Mouse (Mus musculus) testis, postnatal 10 days (tissue): ENCODE measurements at regions not wholly inside any gene's neighbourhood (a gene's known extent, or its start where the extent isn't known, plus 50 kb on each side); places are given as distances from the start of the nearest gene placed in this dataset.
"Not testable (repeated sequence)": the region's sequence is repeated elsewhere in the genome, so short reads cannot be mapped to it uniquely, and the experiment has no call there.

Experiments
- DNase-seq: peaks from one replicate; pipeline ENCODE4 v3.0.0; 2021; ENCODE audit warnings: low spot score

DNA sequence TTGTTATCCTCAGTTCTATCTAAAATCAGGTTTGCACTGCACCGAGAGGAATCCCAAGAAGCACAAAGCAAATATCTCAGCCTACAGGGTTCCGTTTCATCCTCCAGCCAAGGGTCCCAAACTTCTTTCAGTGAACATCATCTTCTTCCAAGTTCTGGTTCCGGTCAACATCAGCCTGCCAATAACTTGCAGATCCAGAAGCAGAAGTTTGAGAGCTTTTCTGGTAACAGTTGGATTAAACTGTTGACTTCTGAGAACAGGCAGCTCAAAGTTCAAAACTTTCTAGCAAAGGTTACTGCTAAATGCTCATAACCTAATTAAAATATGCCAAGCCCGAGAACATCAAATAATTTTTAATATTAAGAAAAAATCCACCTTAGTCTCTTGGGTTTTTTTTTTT is 237.0 kb upstream of the Gm37988 start:
- no peak for DNase-seq

DNA sequence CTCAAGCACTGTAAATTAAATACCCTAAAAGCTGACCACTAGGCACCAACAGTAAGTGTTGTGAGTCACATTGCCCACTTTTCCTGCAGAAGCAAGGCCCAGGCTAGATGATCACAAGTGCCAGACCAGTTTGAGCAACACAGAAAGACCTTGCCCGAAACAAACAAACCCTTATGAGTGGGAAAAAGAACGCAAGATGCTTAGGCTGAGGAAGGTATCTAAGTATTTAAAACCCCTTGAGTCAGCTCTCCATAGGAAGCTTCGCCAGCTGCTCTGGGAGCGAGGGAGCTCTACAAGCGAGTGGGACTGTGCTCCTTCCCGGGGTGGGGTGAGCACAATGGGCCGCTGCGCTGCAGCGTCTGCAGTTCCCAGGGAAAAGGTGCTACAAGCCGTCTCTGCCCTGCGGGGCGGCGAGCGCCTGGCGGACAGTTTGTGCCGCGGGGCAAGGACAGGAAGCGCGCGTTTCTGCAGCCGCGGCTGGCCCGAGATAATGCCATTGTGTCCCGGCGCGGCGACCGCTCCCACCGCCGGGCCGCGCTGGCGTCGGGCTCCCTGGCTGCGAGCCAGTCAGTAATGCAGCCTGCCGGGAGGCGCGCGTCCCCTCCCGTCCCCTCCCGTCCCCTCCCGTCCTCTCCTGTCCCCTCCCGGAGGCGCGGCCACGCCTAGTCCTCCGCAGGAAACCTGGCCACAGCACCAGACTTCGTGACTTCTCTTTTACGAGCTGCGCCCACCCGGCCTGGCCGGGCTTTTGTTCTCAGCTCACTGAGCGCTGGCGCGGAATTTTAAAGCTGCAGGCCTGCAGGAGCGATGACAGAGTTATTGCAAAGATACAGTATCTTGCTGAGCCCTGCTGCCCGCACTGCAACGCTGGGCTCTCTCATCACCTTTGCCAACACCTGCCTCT is 236.1 kb upstream of the Gm37988 start:
- DNase-seq, result peak; percentile 62

DNA sequence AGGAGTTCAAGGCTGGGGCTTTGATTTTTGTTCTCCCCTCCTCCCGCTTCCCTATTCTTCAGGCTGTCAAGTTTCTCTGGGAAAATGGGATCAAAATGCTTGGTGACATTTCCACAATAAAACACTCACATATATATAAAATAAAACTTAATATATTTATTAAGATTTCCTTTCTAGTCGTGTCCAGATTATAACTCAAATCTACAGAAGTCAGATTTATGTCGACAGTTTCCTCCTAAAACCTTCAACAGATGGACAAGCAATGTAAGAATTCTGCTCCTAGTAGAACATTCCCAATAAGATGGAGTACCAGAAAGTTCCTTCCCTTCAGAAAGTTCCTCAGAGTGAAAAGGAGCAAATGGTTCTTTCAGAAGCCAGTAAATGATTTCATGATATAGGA is 235.4 kb upstream of the Gm37988 start:
- no peak for DNase-seq

DNA sequence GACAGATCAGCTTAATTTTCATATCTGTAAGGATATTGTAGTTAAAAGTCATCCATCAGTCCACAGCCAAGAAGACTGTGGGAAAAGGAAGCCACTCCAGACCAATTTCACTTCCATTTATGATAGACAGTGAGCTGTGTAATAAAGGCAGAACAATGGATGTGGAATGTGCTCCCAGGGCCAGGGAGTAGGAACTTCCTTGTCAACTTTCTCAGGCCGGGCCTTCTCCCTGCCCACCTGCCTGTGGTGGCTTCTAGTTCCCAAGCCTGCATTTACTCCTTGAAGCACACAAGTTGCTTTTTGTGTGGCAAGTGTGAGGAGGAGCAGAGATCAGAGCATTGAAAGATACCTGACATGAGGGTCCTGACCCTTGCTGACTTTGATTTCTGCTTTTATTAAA is 233.6 kb upstream of the Gm37988 start:
- DNase-seq, result no peak

DNA sequence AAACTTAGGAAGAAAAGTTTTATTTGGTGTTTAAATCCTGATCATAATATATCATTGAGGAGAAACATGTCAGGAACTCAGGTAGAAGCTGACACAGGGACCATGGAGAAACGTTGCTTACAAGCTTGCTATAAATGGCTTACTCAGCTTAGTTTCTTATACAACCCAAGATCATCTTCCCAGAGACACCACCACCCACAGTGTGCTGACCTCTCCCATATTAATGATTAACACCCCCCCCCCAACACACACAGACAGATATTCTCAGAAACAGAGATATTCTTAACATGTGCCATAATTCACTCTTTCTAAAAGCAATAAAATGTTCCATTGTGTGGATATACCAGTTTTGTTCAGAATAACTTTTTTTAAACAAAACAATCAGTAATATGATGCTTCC is 230.7 kb upstream of the Gm37988 start:
- DNase-seq, result no peak

DNA sequence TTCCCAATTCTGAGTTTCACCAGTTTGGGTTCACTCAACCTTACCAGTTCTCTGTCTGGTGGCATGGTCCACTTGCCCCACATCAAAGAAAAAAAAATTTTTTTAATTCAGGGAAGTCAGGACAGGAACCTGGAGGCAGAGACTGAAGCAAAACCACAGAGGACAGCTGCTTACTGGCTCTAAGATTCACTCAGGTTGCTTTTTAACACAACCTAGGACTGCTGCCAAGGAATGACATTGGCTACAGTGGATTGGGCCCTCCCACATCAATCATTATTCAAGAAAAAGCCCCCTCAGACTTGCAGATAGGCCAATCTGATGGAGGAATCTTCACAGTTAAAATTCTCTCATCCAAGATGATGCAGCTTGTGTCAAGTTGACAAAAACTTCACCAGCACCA is 225.2 kb upstream of the Gm37988 start:
- DNase-seq, result no peak

DNA sequence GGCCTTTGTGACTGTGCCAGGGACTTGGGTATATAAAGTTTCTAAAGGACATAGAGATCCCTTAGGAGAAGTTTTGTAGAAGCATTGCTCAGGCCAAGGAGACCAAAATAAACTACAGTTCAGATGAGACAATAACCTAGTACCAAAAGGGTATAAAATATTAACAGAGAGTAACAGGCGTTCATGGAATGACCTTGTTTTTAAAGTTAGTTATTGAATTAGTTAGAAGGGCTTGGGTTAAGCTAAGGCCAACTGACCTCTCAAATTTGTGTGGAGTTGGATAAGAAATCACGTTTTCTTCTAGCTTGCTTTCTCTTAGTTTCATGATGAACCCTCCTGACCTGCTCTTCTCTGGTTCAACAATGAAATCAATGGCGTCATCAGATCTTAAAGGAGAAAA is 209.8 kb upstream of the Gm37988 start:
- no peak for DNase-seq

DNA sequence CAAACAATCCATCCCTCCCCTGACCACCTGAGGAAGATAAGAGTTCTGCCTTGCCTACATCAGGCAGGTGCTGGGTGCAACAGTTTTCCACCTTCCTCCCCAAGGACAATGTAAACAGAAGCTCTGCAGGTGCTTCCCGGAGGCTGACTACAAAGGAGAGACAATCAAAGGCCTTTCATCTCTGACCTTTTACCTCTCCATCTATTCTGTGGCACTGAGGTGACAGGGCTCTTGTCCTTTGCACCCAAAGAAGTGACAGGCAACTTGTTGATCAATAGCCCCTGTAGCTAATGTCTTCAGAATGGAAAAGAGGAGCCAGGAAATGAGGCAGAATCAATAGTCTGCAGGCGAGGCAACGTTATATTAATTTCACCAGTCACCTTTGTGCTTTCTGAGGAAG is 209.3 kb upstream of the Gm37988 start:
- DNase-seq, result no peak

DNA sequence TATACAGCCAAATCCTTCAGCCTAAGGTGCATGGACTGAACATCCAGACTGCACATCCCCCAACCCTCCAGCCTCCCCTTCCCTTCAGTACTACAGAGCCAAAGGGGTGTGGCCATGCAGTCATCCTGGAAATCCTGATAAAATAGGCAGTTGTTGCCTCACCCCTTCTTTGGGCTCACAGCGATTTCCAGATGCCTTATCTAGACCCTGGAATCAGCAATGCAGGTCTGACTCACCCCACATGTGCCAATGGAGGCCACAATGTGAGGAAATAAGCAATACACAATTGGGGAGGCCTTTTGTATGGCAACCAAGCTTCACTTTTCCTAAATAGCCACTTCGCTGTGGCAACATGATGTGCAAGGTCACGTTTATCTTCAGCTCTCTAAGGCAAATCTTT is 205.3 kb upstream of the Gm37988 start:
- DNase-seq, result no peak

DNA sequence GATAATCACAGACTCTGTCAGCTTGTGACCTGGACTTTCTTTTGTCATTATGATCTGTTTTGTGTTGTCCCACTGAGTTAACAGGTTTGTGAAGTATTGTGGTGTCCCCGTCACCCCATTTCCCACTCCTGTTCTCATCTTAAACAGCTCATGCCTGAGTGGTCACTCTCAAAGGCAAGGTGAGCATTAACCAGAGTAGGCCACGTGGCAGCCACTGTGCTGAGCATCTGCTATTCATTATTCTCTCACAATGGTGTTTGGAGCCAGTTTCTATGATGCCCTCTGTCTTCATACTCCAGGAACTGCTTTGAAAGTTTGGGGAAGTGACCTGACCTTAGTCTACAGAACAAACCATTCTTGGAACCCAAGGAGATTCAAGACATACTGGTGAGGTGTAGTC is 198.9 kb upstream of the Gm37988 start:
- no peak for DNase-seq

DNA sequence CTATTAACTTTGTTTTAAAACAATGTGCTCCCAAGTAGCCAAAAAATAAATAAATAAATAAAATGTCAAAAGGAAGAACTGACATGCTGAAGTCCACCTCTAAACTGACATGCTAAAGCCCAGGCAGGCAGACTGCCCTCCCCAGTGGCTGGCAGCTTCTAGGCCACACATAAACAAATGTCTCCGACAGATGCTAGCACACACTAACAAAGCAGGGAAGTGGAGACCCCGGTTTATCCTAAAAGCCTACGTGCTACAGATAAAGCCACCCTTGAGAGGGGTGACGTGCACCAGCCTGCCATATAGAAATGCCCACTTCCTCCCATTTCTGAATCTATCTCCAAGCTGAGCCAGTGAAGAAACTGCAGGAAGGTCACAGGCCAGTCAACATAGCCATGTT is 194.4 kb upstream of the Gm37988 start:
- no peak for DNase-seq

DNA sequence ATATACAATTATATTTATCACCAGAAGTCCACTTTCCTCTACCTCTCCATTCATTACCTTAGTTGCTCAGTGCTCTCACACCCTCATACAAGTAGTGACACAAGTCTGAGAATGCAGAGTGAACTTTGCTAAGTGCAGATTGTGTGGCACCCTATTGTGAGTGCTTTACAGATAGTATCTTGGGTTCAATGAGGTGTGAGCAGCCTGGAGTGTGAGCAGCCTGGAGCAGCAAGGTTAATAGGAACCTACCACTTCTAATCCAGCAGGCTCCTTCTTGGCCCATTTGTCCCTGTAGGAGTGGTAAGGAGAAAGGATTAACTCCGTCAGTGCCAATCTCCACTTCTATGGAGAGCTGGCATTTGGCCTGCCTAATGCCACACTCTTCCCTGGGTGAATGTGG is 192.4 kb upstream of the Gm37988 start:
- no peak for DNase-seq

DNA sequence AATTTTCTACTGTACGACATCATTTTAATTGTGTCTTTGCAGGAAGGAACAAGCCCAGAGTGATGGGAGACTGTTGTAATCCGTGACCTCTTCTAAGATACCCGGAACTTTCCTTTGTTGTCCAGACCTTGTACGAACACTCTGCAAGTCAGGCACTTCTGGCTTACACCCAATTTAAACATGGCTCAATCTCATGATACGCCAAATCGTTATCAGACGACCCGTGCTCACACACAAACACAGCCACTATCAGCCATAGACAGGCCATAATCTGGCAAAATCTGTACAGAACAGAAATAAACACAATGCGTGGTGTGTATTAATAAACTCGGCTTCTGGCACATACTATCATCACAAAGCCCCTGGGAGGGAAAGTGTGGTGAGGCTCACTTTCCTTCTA is 190.2 kb upstream of the Gm37988 start:
- no peak for DNase-seq

DNA sequence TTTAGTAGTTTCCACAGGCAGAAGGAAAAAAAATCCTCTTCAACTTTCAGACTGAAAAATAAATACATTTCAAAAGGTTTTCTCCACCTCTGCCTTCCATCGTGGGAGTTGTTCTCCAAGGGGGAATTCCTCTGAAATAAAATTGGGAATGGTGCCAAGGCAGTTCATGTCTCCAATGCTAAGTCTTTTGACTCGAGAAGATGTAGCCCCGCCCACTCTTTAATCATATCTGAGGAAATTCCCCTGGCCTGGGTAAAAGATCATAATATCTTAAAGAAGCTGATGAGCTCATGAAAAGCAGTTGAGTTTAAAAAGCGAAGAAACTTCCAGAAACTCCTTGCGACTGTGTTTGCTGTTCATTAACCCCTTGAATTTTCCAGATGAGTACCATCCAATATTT is 185.3 kb upstream of the Gm37988 start:
- DNase-seq, result no peak

DNA sequence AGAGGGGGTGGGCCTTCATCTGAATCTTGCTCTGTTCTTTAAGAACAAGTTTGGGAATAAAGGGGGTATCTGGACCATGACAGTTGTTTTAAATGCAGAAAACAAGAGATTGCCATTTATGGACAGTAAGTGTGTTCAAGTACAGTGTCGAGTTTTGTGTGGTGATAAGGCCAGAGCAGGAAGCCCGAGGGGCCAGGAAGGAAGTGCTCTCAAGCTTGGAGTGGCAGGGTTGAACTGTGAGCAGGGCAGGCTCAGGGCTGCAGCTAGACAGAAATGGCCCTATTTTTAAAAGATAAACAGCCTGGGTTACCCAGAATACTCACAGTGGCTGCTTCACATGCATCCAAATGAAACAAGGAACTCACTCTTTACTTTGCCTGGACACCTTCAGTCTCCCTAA is 184.4 kb upstream of the Gm37988 start:
- DNase-seq, result no peak

DNA sequence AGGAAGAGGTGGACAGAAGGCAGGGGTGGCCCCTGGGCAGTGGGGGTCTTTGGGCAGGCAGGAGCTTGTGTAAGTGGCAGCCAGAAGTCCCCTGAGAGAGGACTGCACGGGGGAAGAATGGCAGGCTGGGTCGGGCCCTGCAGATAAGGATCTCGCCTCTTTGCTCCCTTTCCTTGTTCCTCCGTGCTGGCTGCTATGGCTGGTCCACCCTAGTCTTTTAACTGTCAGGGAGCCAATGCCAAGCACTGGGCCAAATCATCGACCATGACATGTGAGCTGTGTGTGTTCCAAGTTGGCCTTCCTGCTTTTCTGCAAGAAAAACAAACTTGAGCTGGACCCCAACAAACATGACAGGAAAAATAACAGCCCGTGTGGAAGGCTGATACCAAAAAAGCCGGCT is 153.8 kb upstream of the Gm37988 start:
- no peak for DNase-seq

DNA sequence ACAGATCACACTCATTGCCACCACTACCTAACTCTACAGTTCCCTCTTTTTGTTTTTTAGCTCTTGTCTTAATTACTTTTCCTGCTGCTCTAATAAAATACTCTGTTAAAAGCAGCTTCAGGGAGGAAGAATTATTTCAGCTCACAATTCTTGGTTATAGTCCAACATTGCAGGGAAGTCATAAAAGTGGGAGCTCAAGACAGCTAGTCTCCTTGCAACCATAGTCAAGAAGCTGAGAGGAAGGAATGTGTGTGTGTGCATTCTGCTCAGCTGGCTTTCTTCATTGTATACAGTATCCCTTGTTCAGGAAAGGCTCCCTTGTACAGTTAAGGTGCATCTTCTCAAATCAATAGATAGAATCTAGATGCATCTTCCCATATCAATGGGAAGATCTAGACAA is 152.4 kb upstream of the Gm37988 start:
- DNase-seq, result no peak

DNA sequence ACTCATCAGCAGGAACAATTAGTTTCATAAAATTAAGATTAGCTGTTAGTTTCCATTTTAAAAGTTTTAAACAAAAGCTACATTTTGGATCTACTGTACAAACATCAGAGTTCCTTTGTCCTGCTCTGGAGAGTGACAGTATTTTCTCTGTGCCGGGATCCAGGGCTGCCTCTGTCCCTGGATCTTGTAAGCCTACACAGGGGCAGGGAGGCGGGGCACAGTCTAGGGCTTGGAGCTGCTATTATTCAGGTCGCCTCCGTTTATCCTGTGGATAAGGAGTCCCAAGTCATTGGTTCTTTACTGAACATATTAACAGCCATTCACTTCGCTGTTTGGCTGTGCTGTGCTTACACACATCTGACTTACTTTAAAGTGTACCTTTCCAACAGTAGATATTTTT is 150.8 kb upstream of the Gm37988 start:
- DNase-seq, result no peak

DNA sequence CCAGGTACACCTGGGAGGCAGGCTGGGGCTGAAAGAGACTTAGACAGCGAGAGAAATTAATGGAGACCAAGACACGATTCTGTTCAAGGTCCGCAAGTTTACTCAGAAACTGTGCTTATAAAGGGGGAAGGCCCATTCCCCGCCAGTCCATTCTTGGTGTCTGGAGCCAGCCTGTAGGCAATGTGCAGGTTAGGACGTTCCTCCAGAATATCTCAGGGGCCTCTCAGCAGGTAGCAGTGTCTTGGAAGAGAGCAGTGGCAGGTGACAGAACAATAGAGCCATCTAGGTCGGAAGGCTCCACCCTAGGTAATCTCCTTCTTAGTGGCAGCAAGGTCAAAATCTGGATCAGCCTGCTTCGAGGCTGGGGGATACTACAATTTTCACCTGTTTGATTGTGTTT is 147.6 kb upstream of the Gm37988 start:
- not testable (repeated sequence) for DNase-seq

DNA sequence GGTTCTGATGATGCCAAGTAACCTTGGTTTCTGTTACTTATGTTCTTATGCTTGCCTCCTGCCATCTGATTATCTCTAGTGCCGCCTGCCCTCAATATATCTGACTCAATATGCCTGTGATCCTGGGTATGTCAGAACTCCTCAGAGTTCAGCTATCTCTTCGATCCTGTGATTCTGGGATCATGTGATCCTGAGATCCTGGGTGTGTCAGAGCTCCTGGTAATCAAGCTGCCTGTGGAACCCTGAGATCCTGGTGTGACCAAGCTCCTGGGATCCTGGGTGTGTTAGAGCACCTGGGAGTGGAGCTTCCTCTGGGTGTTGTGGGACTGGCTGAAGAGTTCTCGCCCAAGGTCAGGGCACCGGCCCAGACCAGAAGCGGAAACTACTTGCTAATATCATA is 147.1 kb upstream of the Gm37988 start:
- not testable (repeated sequence) for DNase-seq

DNA sequence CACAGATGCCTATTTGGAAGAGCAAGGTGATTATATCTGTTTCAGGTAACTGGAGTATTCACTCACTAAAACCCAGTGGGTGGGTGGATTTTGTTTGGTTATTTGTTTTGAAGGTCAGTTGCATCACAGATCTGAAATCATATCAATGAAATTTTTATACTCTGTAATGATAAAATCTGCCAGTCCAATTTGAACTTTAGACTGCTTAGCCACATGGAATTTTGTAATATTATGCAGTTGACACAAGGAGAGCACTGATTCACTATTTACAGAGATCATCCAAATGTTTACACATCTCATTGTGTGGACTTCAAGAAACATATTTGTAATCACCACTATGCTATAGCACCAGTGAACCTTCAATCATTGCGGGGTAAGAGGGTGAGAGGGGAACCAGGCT is 145.9 kb upstream of the Gm37988 start:
- DNase-seq, result no peak

DNA sequence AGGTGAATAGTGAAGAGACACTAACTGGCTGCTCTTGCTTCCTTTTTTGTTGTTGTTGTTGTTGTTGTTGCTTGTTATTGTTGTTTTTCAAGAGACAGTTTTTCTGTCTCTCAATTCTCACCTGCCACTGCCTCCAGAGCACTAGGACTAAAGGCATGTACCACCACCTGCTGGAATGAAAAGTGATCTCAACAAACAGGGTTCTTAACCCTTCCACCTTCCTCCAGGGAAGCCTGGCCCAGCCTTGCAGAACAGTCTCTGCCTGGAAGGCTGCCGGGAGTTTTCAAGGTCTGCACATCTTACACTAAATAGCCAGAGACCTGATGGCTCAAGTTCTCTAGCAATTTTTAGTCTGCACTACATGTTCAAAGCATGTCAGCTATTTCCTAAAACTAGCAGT is 138.0 kb upstream of the Gm37988 start:
- no peak for DNase-seq

DNA sequence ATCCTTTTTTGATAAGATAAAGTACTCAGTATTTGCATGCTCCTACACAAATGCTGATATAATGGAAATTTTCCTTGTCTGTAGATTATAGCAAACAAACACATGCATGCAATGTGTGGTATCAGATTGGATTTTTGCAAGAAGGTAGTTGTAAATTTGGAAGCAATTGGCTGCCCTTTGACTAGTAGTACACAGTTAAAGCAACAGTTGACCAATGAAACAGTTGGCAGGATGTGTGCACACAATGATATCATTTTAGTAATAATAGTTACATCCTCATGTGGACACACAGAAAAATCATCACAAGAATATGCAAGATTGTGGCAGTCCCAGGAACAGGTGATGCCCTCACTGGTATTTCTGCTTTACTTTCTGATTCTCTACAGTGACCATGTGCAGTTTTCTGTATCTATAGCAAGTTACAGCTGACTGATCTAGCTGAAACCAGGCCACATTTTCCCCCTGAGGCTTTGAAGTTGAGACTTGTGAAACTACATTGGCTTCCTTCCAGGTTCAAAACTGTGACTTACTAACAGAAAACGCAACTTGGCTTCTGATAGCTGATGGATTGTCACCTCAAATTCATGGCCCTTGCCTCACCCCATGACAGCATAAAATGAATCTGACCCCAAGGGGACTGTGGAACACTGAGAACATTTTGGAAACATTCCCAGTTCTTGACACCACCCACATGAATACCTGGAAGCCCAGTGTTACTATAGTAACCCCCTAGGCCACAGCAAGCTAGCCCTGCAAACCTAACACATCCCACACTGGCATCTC is 136.3 kb upstream of the Gm37988 start:
- DNase-seq, result no peak

DNA sequence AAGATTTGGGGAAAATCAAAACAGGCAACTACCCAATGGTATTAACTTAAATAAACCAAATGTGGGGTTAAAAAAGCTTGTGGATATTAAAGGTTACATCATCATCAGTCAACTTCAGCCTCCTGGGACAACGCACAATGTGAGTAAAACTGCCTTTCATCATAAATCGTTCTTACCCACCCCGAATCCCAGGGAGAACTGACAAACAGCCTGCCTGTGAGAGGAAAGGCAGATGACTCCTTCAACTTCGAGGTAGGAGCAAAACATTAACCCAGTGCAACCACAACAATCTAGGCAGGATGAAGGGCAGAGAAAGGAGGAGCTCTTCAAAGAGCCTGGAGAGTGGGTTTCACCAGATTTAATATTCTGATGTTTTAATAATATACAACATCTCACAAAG is 135.3 kb upstream of the Gm37988 start:
- no peak for DNase-seq
